Mouse (Mus musculus) splenic B cell, adult 2 months (primary cell): Measurements from ENCODE around the gene Icam1.

ENCODE experiments used
- DNase-seq: peaks from one replicate; pipeline ENCODE4 v3.0.0-alpha.2; 2011; ENCODE audit warnings: low read depth, low spot score
- H3K27me3 ChIP-seq: 2 replicates; pipeline ENCODE4 v1.6.1; 2012; ENCODE audit warnings: mild to moderate bottlenecking, low read length, moderate library complexity, mixed read lengths; ENCODE audit not compliant: control insufficient read depth, poor library complexity, insufficient read depth, severe bottlenecking
- H3K36me3 ChIP-seq: 2 replicates; pipeline ENCODE4 v1.6.1; 2012; ENCODE audit warnings: mild to moderate bottlenecking, low read length, moderate library complexity, mixed read lengths; ENCODE audit not compliant: control insufficient read depth, poor library complexity, insufficient read depth, severe bottlenecking

Icam1 gene

GRCm38 (mm10) chr9:21026849-21027248, 11.1 kb downstream of the Icam1 start:
- H3K27me3 ChIP-seq, result no peaks in the 10 kb centered on the region
- no peak for DNase-seq
- H3K36me3 ChIP-seq, result peaks cover 13% of the 10 kb centered on the region

GRCm38 (mm10) chr9:21027774-21028290, 12.0 kb downstream of the Icam1 start:
- DNase-seq, result no peak
- no peaks in the 10 kb centered on the region for H3K27me3 ChIP-seq
- H3K36me3 ChIP-seq, result peaks cover 12% of the 10 kb centered on the region

GRCm38 (mm10) chr9:21028560-21029110, 12.8 kb downstream of the Icam1 start:
- Histone ChIP-seq H3K36me3 (peaks cover 12% of the 10 kb centered on the region), H3K27me3 (no peaks in the 10 kb centered on the region)
- DNase-seq, result no peak

GRCm38 (mm10) chr9:21029291-21030054, 13.7 kb downstream of the Icam1 start, which contains the start of gene Icam4:
TSS of gene Icam4 (plus strand) at chr9:21029373.
- peak; percentile 80 for DNase-seq
- peaks cover 12% of the 10 kb centered on the region for H3K36me3 ChIP-seq
- H3K27me3 ChIP-seq, result no peaks in the 10 kb centered on the region

- DNase-seq, result peak; percentile 39
- Histone ChIP-seq H3K27me3 (no peaks in the 10 kb centered on the region), H3K36me3 (peaks cover 11% of the 10 kb centered on the region)
Measured at GRCm38 (mm10) chr9:21030055-21030600, 14.3 kb downstream of the Icam1 start.

GRCm38 (mm10) chr9:21030781-21031250, 15.0 kb downstream of the Icam1 start:
- Histone ChIP-seq H3K27me3 (no peaks in the 10 kb centered on the region; the same call in 1 of the 2 replicates), H3K36me3 (peaks cover 9% of the 10 kb centered on the region)
- DNase-seq, result peak; percentile 97

GRCm38 (mm10) chr9:21031251-21031895, 15.6 kb downstream of the Icam1 start:
- H3K36me3 ChIP-seq, result peaks cover 5% of the 10 kb centered on the region
- peak; percentile 74 for DNase-seq
- H3K27me3 ChIP-seq, result no peaks in the 10 kb centered on the region; the same call in 1 of the 2 replicates

- H3K27me3 ChIP-seq, result no peaks in the 10 kb centered on the region; the same call in 1 of the 2 replicates
- DNase-seq, result peak; percentile 42
- H3K36me3 ChIP-seq, result peaks cover 5% of the 10 kb centered on the region
Measured at GRCm38 (mm10) chr9:21031896-21032351, 16.1 kb downstream of the Icam1 start, which contains the start of gene Icam5. TSS of gene Icam5 (plus strand) at chr9:21032073.

GRCm38 (mm10) chr9:21032491-21032890, 16.7 kb downstream of the Icam1 start:
- DNase-seq, result no peak
- peaks cover 3% of the 10 kb centered on the region for H3K36me3 ChIP-seq
- no peaks in the 10 kb centered on the region; the same call in 1 of the 2 replicates for H3K27me3 ChIP-seq

GRCm38 (mm10) chr9:21033136-21033535, 17.4 kb downstream of the Icam1 start:
- H3K36me3 ChIP-seq, result no peaks in the 10 kb centered on the region; the same call in 1 of the 2 replicates
- H3K27me3 ChIP-seq, result no peaks in the 10 kb centered on the region; the same call in 1 of the 2 replicates
- DNase-seq, result peak; percentile 91

GRCm38 (mm10) chr9:21034481-21035085, 18.8 kb downstream of the Icam1 start:
- DNase-seq, result peak; percentile 33
- H3K36me3 ChIP-seq, result no peaks in the 10 kb centered on the region; the same call in 1 of the 2 replicates
- H3K27me3 ChIP-seq, result no peaks in the 10 kb centered on the region; the same call in 1 of the 2 replicates

GRCm38 (mm10) chr9:21035586-21035985, 19.8 kb downstream of the Icam1 start:
- no peaks in the 10 kb centered on the region; the same call in 1 of the 2 replicates for H3K27me3 ChIP-seq

GRCm38 (mm10) chr9:21036161-21036560, 20.4 kb downstream of the Icam1 start:
- H3K27me3 ChIP-seq, result no peaks in the 10 kb centered on the region; the same call in 1 of the 2 replicates
- no peak for DNase-seq
- no peaks in the 10 kb centered on the region; the same call in 1 of the 2 replicates for H3K36me3 ChIP-seq

More at GRCm38 (mm10) chr9:21035586-21035985, 19.8 kb downstream of the Icam1 start:
- H3K36me3 ChIP-seq, result no peaks in the 10 kb centered on the region; the same call in 1 of the 2 replicates
- no peak for DNase-seq

GRCm38 (mm10) chr9:21036666-21037065, 20.9 kb downstream of the Icam1 start:
- DNase-seq, result no peak
- Histone ChIP-seq H3K27me3 (no peaks in the 10 kb centered on the region; the same call in 1 of the 2 replicates), H3K36me3 (no peaks in the 10 kb centered on the region; the same call in 1 of the 2 replicates)
